Mouse (Mus musculus): ENCODE measurements around the gene Tab2.
"Not testable (repeated sequence)": the region's sequence is repeated elsewhere in the genome, so short reads cannot be mapped to it uniquely, and the experiment has no call there.

Gene Tab2

GRCm38 (mm10) chr10:7907151-7907550 lies 48.9 kb downstream of the Tab2 start:
- CTCF ChIA-PET = no interaction called here
- POLR2A ChIA-PET = no interaction called here

- POLR2A ChIA-PET = no interaction called here
- CTCF ChIA-PET = no interaction called here
These were observed 51.9 kb downstream of the Tab2 start for GRCm38 (mm10) chr10:7904157-7904556.

- POLR2A ChIA-PET = interaction anchor here in 1 of 4 experiments (2.3 kb wide), 1 partner anchor 10 kb away, joined by 6 read pairs; no protein-coding TSS in a partner anchor
- CTCF ChIA-PET = interaction anchor here in 1 of 4 experiments (1.3 kb wide), 1 partner anchor 295 kb away, joined by 3 read pairs; no protein-coding TSS in a partner anchor
These were observed 55.1 kb downstream of the Tab2 start for GRCm38 (mm10) chr10:7900719-7901627.

- CTCF ChIA-PET = interaction anchor here in 1 of 4 experiments (1.0 kb wide), 1 partner anchor 308 kb away, joined by 3 read pairs; no protein-coding TSS in a partner anchor
- POLR2A ChIA-PET = interaction anchor here in 1 of 4 experiments (0.6 kb wide), 1 partner anchor 271 kb away, joined by 3 read pairs; no protein-coding TSS in a partner anchor
These were observed 67.7 kb downstream of the Tab2 start for GRCm38 (mm10) chr10:7888256-7888868.

- ChIA-PET POLR2A (no interaction called here), CTCF (interaction anchor here in 2 of 4 experiments (0.6 to 1.7 kb wide), 3 partner anchors 195 to 313 kb away, joined by 3 to 9 read pairs (median 7); no protein-coding TSS in a partner anchor)
These were observed 72.5 kb downstream of the Tab2 start for GRCm38 (mm10) chr10:7883524-7883923.

GRCm38 (mm10) chr10:7881971-7882370 lies 74.1 kb downstream of the Tab2 start:
- ChIA-PET CTCF (interaction anchor here in 3 of 4 experiments (1.6 to 1.7 kb wide), 3 partner anchors 314 kb away, joined by 3 to 7 read pairs (median 6); no protein-coding TSS in a partner anchor), POLR2A (no interaction called here)

- CTCF ChIA-PET, POLR2A ChIA-PET: not testable (repeated sequence)
These were observed 75.7 kb downstream of the Tab2 start for GRCm38 (mm10) chr10:7880283-7880682.

- ChIA-PET POLR2A (interaction anchor here in 1 of 4 experiments (0.6 kb wide), 1 partner anchor 852 kb away, joined by 4 read pairs; no protein-coding TSS in a partner anchor), CTCF (no interaction called here)
These were observed 81.8 kb downstream of the Tab2 start for GRCm38 (mm10) chr10:7874194-7874593.

GRCm38 (mm10) chr10:7871381-7872020 lies 84.5 kb downstream of the Tab2 start:
- ChIA-PET POLR2A (interaction anchor here in 1 of 4 experiments (0.7 kb wide), 1 partner anchor 99 kb away, joined by 3 read pairs; no protein-coding TSS in a partner anchor), CTCF (interaction anchor here in 2 of 4 experiments (0.9 to 1.2 kb wide), 4 partner anchors 79 to 371 kb away, joined by 3 to 5 read pairs (median 4); no protein-coding TSS in a partner anchor)

GRCm38 (mm10) chr10:7870571-7871315 lies 85.3 kb downstream of the Tab2 start:
- POLR2A ChIA-PET = interaction anchor here in 1 of 4 experiments (0.6 to 0.7 kb wide), 2 partner anchors 29 to 947 kb away, joined by 3 to 4 read pairs; no protein-coding TSS in a partner anchor
- CTCF ChIA-PET = interaction anchor here in 3 of 4 experiments (0.8 to 1.2 kb wide), 6 partner anchors 37 to 371 kb away, joined by 3 to 7 read pairs (median 4); no protein-coding TSS in a partner anchor

- POLR2A ChIA-PET = no interaction called here
- CTCF ChIA-PET = interaction anchor here in 1 of 4 experiments (0.9 kb wide), 1 partner anchor 326 kb away, joined by 7 read pairs; no protein-coding TSS in a partner anchor
These were observed 86.3 kb downstream of the Tab2 start for GRCm38 (mm10) chr10:7869746-7870145.

- ChIA-PET CTCF (interaction anchor here in 1 of 4 experiments (0.6 kb wide), 1 partner anchor 17 kb away, joined by 3 read pairs; no protein-coding TSS in a partner anchor), POLR2A (interaction anchor here in 1 of 4 experiments (0.9 kb wide), 1 partner anchor 130 kb away, joined by 3 read pairs; no protein-coding TSS in a partner anchor)
These were observed 88.4 kb downstream of the Tab2 start for GRCm38 (mm10) chr10:7867666-7868030.

GRCm38 (mm10) chr10:7866762-7867665 lies 89.0 kb downstream of the Tab2 start:
- POLR2A ChIA-PET = interaction anchor here in 1 of 4 experiments (0.9 kb wide), 1 partner anchor 129 kb away, joined by 3 read pairs; no protein-coding TSS in a partner anchor
- CTCF ChIA-PET = interaction anchor here in 3 of 4 experiments (0.6 to 1.4 kb wide), 3 partner anchors 18 to 329 kb away, joined by 3 to 7 read pairs (median 3); no protein-coding TSS in a partner anchor

- ChIA-PET CTCF (no interaction called here), POLR2A (interaction anchor here in 1 of 4 experiments (0.7 kb wide), 1 partner anchor 383 kb away, joined by 3 read pairs; no protein-coding TSS in a partner anchor)
These were observed 91.2 kb downstream of the Tab2 start for GRCm38 (mm10) chr10:7864806-7865205.

- ChIA-PET CTCF (interaction anchor here in 1 of 4 experiments (0.6 kb wide), 2 partner anchors 381 to 530 kb away, joined by 4 to 6 read pairs; no protein-coding TSS in a partner anchor), POLR2A (no interaction called here)
These were observed 91.8 kb downstream of the Tab2 start for GRCm38 (mm10) chr10:7864184-7864583.

GRCm38 (mm10) chr10:7863411-7863810 lies 92.6 kb downstream of the Tab2 start:
- ChIA-PET POLR2A (no interaction called here), CTCF (interaction anchor here in 1 of 4 experiments (0.6 kb wide), 2 partner anchors 232 to 530 kb away, joined by 3 to 4 read pairs; no protein-coding TSS in a partner anchor)

Measured in embryonic stem cell, embryonic (primary cell).